Mouse (Mus musculus) heart, adult 2 months (tissue): ENCODE measurements at regions not wholly inside any gene's neighbourhood (a gene's known extent, or its start where the extent isn't known, plus 50 kb on each side); places are given as distances from the start of the nearest gene placed in this dataset.
"Not testable (repeated sequence)": the region's sequence is repeated elsewhere in the genome, so short reads cannot be mapped to it uniquely, and the experiment has no call there.

Experiments
- DNase-seq, 2 experiments: peaks; one replicate each; pipeline ENCODE4 v3.0.0; 2021
- H3K27ac ChIP-seq: fragments of 200-600 bp; 2 replicates; pipeline ENCODE4 v1.8.1; 2022
- H3K27me3 ChIP-seq: fragments of 200-500 bp; 2 replicates; pipeline ENCODE4 v1.6.1; 2012; ENCODE audit warnings: mild to moderate bottlenecking, low read length, inconsistent platforms, mixed read lengths; ENCODE audit not compliant: control insufficient read depth, insufficient read depth
- H3K36me3 ChIP-seq: fragments of 200-500 bp; 2 replicates; pipeline ENCODE4 v1.6.1; 2012; ENCODE audit warnings: low read length, inconsistent platforms; ENCODE audit not compliant: control insufficient read depth, insufficient read depth
- H3K4me1 ChIP-seq: fragments of 200-500 bp; 2 replicates; pipeline ENCODE4 v1.6.1; 2011; ENCODE audit warnings: low read length; ENCODE audit not compliant: control insufficient read depth, insufficient read depth
- H3K4me3 ChIP-seq: fragments of 200-600 bp; 2 replicates; pipeline ENCODE4 v1.8.1; 2022
- H3K79me2 ChIP-seq: fragments of 200-500 bp; replicated peaks from 2 replicates; pipeline ENCODE4 v1.6.1; 2012; ENCODE audit warnings: mild to moderate bottlenecking, inconsistent platforms, low read length, moderate library complexity, mixed read lengths; ENCODE audit not compliant: control insufficient read depth, insufficient read depth
- H3K9ac ChIP-seq: fragments of 200-500 bp; 2 replicates; pipeline ENCODE4 v1.6.1; 2012; ENCODE audit warnings: low read depth, mild to moderate bottlenecking, control low read depth, inconsistent platforms, low read length, mixed read lengths
- CTCF ChIP-seq: fragments of 200-600 bp; IDR thresholded peaks from 2 replicates; pipeline ENCODE4 v1.8.1; 2022; ENCODE audit warnings: antibody characterized with exemption, mild to moderate bottlenecking, moderate library complexity
- EP300 ChIP-seq: fragments of 200-500 bp; IDR thresholded peaks from 2 replicates; pipeline ENCODE4 v1.6.1; 2011; ENCODE audit warnings: low read depth, low read length, control low read depth; ENCODE audit not compliant: insufficient read depth
- POLR2A ChIP-seq: fragments of 200-500 bp; IDR thresholded peaks from 2 replicates; pipeline ENCODE4 v1.6.1; 2011; ENCODE audit warnings: mild to moderate bottlenecking, low read depth, low read length, control low read depth; ENCODE audit not compliant: insufficient read depth
- WGBS: fragments of 180-500 bp; shearing (Covaris S2); methylation state at CpG from one replicate; pipeline ENCODE4 v1.1.7; 2018; 5-methylcytosine and 5-hydroxymethylcytosine counted together
- intact Hi-C: fragments of 180-260 bp; cut with DNase I; formaldehyde crosslinking; loops from one replicate; pipeline ENCODE4 v1.15.1; 2025

DNA sequence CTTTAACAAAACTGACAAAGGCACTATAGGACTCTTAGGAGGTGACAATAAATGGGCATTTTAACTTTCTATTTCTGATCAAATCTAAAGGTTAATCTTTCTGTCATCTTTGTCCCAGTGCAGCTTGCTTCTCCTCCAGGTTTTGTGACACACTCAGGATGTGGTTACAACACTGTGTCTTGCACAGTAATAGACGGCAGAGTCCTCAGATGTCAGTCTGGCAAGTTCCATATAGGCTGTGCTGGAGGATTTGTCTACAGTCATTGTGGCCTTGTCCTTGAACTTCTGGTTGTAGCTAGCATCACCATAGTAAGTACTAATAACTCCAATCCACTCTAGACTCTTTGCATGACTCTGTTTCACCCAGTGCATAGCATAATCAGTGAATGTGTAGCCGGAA lies 443.8 kb upstream of the Zfp386 start:
- Histone ChIP-seq H3K79me2 (no peaks in the 10 kb centered on the region), H3K36me3 (no peaks in the 10 kb centered on the region), H3K4me3 (no peak overlapping the region), H3K4me1 (no peaks in the 10 kb centered on the region), H3K27ac (no peak overlapping the region), H3K27me3 (no peaks in the 10 kb centered on the region), H3K9ac (no peak overlapping the region)
- 70% methylated on average over 2 of the region's 2 CpGs for WGBS
- TF ChIP-seq CTCF, result no peak
- TF ChIP-seq POLR2A, result no peak
- TF ChIP-seq EP300, result no peak
- intact Hi-C loops, result no loop called here
- no peak for DNase-seq

DNA sequence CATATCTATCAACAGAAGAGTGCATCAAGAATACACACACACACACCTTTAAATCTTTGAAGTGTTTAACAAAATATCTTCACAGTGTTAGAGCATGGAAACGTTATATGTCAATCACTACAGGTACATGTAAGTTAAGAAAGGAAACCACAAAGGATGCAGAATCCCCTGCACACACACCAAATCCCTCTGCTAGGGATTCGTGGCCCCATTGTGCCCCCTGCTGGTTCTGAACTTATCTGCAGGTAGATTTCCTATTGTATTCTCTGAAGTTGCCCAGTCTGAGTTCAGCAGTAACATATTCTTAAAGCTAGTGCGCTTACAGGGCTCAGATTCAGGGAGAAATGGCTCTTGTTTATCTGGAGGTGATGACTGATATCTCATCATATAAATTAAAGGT lies 442.6 kb upstream of the Zfp386 start:
- Histone ChIP-seq H3K36me3 (no peaks in the 10 kb centered on the region), H3K4me3 (no peak overlapping the region), H3K4me1 (no peaks in the 10 kb centered on the region), H3K27ac (no peak overlapping the region), H3K27me3 (no peaks in the 10 kb centered on the region), H3K9ac (no peak overlapping the region), H3K79me2 (no peaks in the 10 kb centered on the region)
- TF ChIP-seq POLR2A, result no peak
- no peak for TF ChIP-seq CTCF
- TF ChIP-seq EP300, result no peak
- intact Hi-C loops, result no loop called here
- DNase-seq, result no peak
- 36% methylated on average over 3 of the region's 3 CpGs for WGBS

DNA sequence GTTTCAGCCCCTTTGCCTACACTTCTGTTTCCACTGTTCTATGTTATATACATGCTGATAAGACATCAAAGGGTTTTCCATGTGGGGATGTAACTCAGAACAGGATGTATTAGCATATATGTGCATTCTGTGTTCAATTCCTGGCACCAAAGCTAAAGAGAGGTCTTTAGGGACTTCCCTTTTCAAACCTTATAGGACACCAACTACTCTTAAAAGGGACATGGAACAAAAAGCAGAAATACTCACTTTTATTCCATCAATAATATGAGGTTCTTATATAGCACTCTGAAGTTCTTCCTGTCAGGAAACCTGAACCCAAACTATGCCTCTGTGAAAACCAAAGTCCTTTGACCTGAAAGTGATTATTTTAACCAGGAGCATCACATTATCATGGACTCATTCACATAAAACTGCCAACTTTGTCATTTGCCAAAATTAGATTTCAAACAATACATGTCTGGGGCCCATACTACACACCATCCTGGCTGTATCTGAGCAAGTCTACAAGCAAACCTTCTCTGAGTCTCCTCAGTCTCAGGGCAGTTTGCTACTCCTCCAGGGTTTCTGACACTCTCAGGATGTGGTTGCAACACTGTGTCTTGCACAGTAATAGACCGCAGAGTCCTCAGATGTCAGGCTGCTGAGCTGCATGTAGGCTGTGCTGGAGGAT lies 424.8 kb upstream of the Zfp386 start:
- H3K9ac ChIP-seq, H3K27me3 ChIP-seq, intact Hi-C loops, H3K27ac ChIP-seq, H3K4me3 ChIP-seq, H3K4me1 ChIP-seq, H3K36me3 ChIP-seq, DNase-seq, H3K79me2 ChIP-seq: not testable (repeated sequence)
- WGBS, result 80% methylated on average over 1 of the region's 1 CpGs

DNA sequence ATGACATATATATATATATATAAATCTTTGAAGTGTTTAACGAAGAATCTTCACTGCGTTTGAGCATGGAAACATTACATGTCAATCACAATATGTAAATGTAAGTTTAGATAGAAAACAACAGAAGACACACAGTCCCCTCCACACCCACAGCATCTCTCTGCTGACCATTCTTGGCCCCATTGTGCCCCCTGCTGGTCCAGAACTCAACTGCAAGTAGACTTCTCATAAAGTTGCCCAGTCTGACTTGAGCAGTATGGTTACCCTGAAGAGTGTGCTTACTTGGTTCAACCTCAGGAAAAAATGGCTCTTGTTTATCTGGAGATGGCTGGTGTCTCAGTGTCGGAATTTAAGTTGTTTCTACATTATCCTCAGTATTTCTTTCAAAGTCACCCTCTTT lies 423.3 kb upstream of the Zfp386 start:
- WGBS, result 66% methylated on average over 3 of the region's 3 CpGs
- intact Hi-C loops, result no loop called here
- TF ChIP-seq CTCF (no peak), POLR2A (no peak), EP300 (no peak)

DNA sequence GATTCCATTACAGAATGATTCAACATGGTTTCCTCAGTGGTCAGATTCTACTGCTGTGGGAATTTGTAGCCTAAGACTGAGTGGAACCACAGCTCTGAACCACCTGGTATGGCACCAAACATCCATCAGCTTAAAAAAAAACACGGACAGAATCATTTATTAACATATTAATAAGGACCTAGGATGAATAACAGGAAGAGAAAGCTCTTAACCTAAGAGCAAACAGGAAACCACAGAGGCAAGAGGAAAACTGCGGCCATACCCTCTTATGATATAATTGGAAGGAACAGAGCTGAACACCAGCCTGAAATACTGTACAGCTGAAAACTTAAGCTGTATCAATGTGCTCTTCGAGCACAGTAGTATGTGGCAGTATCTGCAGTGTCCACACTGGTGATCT lies 399.9 kb upstream of the Zfp386 start:
- Histone ChIP-seq H3K27me3 (no peaks in the 10 kb centered on the region), H3K9ac (no peak overlapping the region), H3K27ac (no peak overlapping the region), H3K79me2 (no peaks in the 10 kb centered on the region), H3K36me3 (no peaks in the 10 kb centered on the region), H3K4me1 (no peaks in the 10 kb centered on the region), H3K4me3 (no peak overlapping the region)
- DNase-seq, result no peak
- TF ChIP-seq CTCF, result no peak
- TF ChIP-seq EP300, result no peak
- no peak for TF ChIP-seq POLR2A
- intact Hi-C loops, result no loop called here
- WGBS, result 42% methylated on average over 3 of the region's 3 CpGs

More for the DNA sequence above, 423.3 kb upstream of the Zfp386 start:
- Histone ChIP-seq H3K79me2 (no peaks in the 10 kb centered on the region), H3K9ac (no peak overlapping the region), H3K27ac (no peak overlapping the region), H3K27me3 (no peaks in the 10 kb centered on the region), H3K4me3 (no peak overlapping the region), H3K4me1 (no peaks in the 10 kb centered on the region), H3K36me3 (no peaks in the 10 kb centered on the region)
- no peak for DNase-seq

DNA sequence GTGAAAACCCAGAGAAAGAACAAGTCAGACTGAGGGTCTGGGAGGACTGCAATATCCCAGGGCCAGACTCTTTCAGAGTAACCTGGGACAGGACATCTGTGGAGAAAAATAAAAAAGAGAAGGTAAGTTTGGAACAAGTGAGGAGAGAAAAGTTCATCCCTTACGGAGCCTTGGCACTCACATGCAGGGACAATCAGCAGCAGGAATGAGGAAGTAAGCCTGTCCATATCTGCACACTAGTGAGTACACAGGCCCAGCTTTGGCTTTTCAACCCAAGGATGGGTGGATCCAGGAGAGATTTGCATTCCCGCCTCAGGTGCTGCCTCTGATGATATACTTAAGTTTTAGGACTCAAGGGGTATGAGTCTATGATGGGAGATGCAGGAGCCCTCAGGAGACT lies 399.4 kb upstream of the Zfp386 start:
- WGBS, result 56% methylated on average over 2 of the region's 2 CpGs
- DNase-seq, result not testable (repeated sequence)

More for the DNA sequence above, 399.4 kb upstream of the Zfp386 start:
- H3K4me1 ChIP-seq, H3K4me3 ChIP-seq, H3K27me3 ChIP-seq, H3K79me2 ChIP-seq, H3K9ac ChIP-seq, H3K36me3 ChIP-seq, intact Hi-C loops, H3K27ac ChIP-seq: not testable (repeated sequence)
